Mouse (Mus musculus): ENCODE measurements around the gene Zfp512b.

- TF ChIP-seq EP300 (IDR thresholded peaks at IDR 0.05; ENCODE audit: low read length) (no peak), POLR2A (IDR thresholded peaks at IDR 0.05; ENCODE audit: low read depth, low read length) (no peak), TCF12 (IDR thresholded peaks at IDR 0.05; ENCODE audit: low read depth, low read length) (no peak), CTCF (conservative IDR thresholded peaks at IDR 0.05 in 1 of 2, IDR thresholded peaks at IDR 0.05 in 1 of 2; ENCODE audit: low read depth in 2 of 2, low read length in 2 of 2) (peak in 1 of 2 experiments; percentile 49; a peak in 2 of 4 replicates), HCFC1 (IDR thresholded peaks at IDR 0.05; ENCODE audit: low read depth, low read length) (no peak), JUND (conservative IDR thresholded peaks at IDR 0.05; ENCODE audit: low read depth, low read length) (no peak), ZKSCAN1 (IDR thresholded peaks at IDR 0.05; ENCODE audit: borderline replicate concordance, low read depth, low read length) (no peak)
Measured at GRCm38 (mm10) chr2:181587796-181588195, 4.8 kb downstream of the Zfp512b start.

Data from CH12.LX (cell line).